Comparison of ENCODE assay signal across 12 mouse cellular contexts in the genomic region with DNA sequence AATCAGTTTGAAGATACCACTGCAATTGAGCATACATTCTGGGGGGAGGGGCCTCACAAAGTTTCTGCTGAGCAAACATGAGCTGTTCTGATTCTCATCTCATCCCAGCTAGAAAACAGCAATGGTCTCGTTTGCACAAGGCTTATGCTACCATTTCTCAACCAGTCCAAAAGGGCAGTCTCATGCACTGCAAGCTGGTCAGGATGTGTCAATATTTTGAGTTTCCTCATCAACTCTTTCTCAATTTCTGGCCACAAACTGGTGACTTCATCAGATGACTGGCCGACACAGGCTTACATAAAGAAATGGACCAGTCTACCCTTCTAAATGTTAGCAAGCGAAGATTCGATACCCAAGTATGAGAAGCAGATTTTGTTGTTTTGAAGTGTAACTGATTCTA. TPM values are rescaled to one million over a fixed set of nuclear protein-coding genes. Genes with fewer than 3 reads are reported as not detected.
DNase-seq lines count a peak whose midpoint lies in the region; ATAC-seq and TF ChIP-seq lines count a peak whose summit lies in the region.
"Had no signal": no experiment of that assay in that cellular context is flagged by ENCODE, and none has a peak within 500 bp of the region (broad histone marks: within the 10 kb centered on the region; RNA-seq: fewer than 3 reads in every experiment).

No protein-coding gene starts in this region.

- H3K9ac ChIP-seq in liver, postnatal 0 days (replicated peaks): 0 out of 2 replicates have a peak overlapping the region, but pooled peaks have one; percentile 34
- H3K9ac ChIP-seq in hindbrain, embryonic 11.5 days (ENCODE audit: low read depth, low read length): no peak overlapping the region
- H3K9ac ChIP-seq: embryonic facial prominence, embryonic 15.5 days; hindbrain, embryonic 14.5 days had no signal

- WGBS in liver, postnatal 0 days (ENCODE audit: insufficient replicate concordance): 43% methylated on average over 4 of the region's 4 CpGs
- 88% methylated on average over 4 of the region's 4 CpGs for WGBS in hindbrain, embryonic 11.5 days

- no peaks in the 10 kb centered on the region for H3K9me3 ChIP-seq in liver, postnatal 0 days (ENCODE audit: low read length)
- H3K9me3 ChIP-seq in hindbrain, embryonic 11.5 days (ENCODE audit: control insufficient read depth, low read length): no peaks in the 10 kb centered on the region
- H3K9me3 ChIP-seq: embryonic facial prominence, embryonic 15.5 days had no signal

- H3K27ac ChIP-seq in liver, postnatal 0 days (ENCODE audit: low read depth): peak overlapping the region; percentile 93
- H3K27ac ChIP-seq in hindbrain, embryonic 11.5 days (ENCODE audit: low read depth, low read length): no peak overlapping the region
- H3K27ac ChIP-seq: embryonic facial prominence, embryonic 15.5 days; hindbrain, embryonic 14.5 days had no signal

- 0 out of 2 replicates have a peak, but pooled peaks cover 3% of the 10 kb centered on the region for H3K36me3 ChIP-seq in liver, postnatal 0 days (replicated peaks; ENCODE audit: insufficient read depth, low read length)
- H3K36me3 ChIP-seq in hindbrain, embryonic 11.5 days (ENCODE audit: control insufficient read depth, insufficient read depth, low read length): no peaks in the 10 kb centered on the region
- H3K36me3 ChIP-seq: embryonic facial prominence, embryonic 15.5 days had no signal

- no peak overlapping the region for H3K4me3 ChIP-seq in liver, postnatal 0 days (ENCODE audit: low read depth, low read length)
- H3K4me3 ChIP-seq in hindbrain, embryonic 11.5 days (ENCODE audit: low read depth, low read length): no peak overlapping the region
- H3K4me3 ChIP-seq: embryonic facial prominence, embryonic 15.5 days had no signal

- peaks cover 36% of the 10 kb centered on the region for H3K4me1 ChIP-seq in liver, postnatal 0 days (ENCODE audit: insufficient read depth)
- no peaks in the 10 kb centered on the region for H3K4me1 ChIP-seq in hindbrain, embryonic 11.5 days (replicated peaks; ENCODE audit: control insufficient read depth, insufficient read depth, low read length)

- intact Hi-C loops in heart, postnatal 25 days (cut with DNase I): no loop called here

- peak overlapping the region; percentile 43 for H3K4me2 ChIP-seq in liver, postnatal 0 days (ENCODE audit: low read depth, low read length)
- H3K4me2 ChIP-seq in hindbrain, embryonic 11.5 days (replicated peaks; ENCODE audit: low read depth, low read length): no peak overlapping the region
- H3K4me2 ChIP-seq: embryonic facial prominence, embryonic 15.5 days; hindbrain, embryonic 14.5 days had no signal

- TF ChIP-seq CTCF in liver, postnatal 0 days (IDR thresholded peaks at IDR 0.05; ENCODE audit: low read depth): no peak

- DNase-seq in heart, adult 11 months: peak; percentile 95
- DNase-seq in heart, postnatal 25 days (ENCODE audit: low spot score): no peak
- DNase-seq in fat pad, adult 2 months (ENCODE audit: extremely low read depth, low read depth, low spot score): peak; percentile 68
- DNase-seq in liver, postnatal 0 days: peak; percentile 68
- DNase-seq in skeletal muscle tissue, adult 2 months (ENCODE audit: low read depth, low spot score): peak; percentile 45
- DNase-seq in hindbrain, embryonic 11.5 days (ENCODE audit: low spot score): no peak
- DNase-seq in layer of hippocampus, postnatal 14 days (ENCODE audit: low spot score in 2 of 2): no peak
- no peak for DNase-seq in kidney, adult 9 months
- DNase-seq: cerebellum, adult 18-20 months; gastrocnemius, postnatal 36 days had no signal

- peak; percentile 97 for ATAC-seq in liver, postnatal 0 days
- no peak for ATAC-seq in hindbrain, embryonic 11.5 days (ENCODE audit: low FRiP score)

- no peaks in the 10 kb centered on the region for H3K27me3 ChIP-seq in liver, postnatal 0 days (ENCODE audit: insufficient read depth, low read length)
- no peaks in the 10 kb centered on the region for H3K27me3 ChIP-seq in hindbrain, embryonic 11.5 days (ENCODE audit: control insufficient read depth, insufficient read depth, low read length)
- H3K27me3 ChIP-seq: embryonic facial prominence, embryonic 15.5 days had no signal

- TF ChIP-seq EP300 in liver, postnatal 0 days (IDR thresholded peaks at IDR 0.05; ENCODE audit: low read depth): peak; percentile 88

RNA-seq across cellular contexts. Expression of a gene that starts 9.8 kb away (rescaled TPM):
- total RNA-seq in heart, postnatal 25 days (2021): 100 to 1,000 TPM in 1 of 2 experiments, 10 to 100 TPM in 1; 98.8 to 100 TPM
- polyA plus RNA-seq in liver, postnatal 0 days (2015; fragmentation: Nextera tagmentation; extraction: Ambion mirVana): 39.6 and 43.5 TPM in 2 replicates
- 148 and 157 TPM in 2 replicates for polyA plus RNA-seq in hindbrain, embryonic 11.5 days (2014; fragmentation: Nextera tagmentation; extraction: Ambion mirVana)
- total RNA-seq in layer of hippocampus, postnatal 14 days (2021): 100 to 1,000 TPM; 102 TPM

Comparison
In these comparisons a context has a peak if more than half of its experiments do, and no peak if none do; other contexts are left out.
1. DNase-seq: peak in heart, adult 11 months (single experiment), fat pad, adult 2 months (single experiment), liver, postnatal 0 days (single experiment) and skeletal muscle tissue, adult 2 months (single experiment); none in heart, postnatal 25 days (single experiment), hindbrain, embryonic 11.5 days (single experiment), layer of hippocampus, postnatal 14 days (0 of 2) and kidney, adult 9 months (single experiment).